Mouse (Mus musculus) mesoderm, embryonic 11.5 days (tissue): ENCODE results near the gene Stxbp3.

Experiments
- DNase-seq: peaks from one replicate; pipeline ENCODE4 v3.0.0-alpha.2; 2012; ENCODE audit warnings: low read depth, low spot score

Stxbp3 gene

GRCm38 (mm10) chr3:108797723-108798122 is 42.6 kb downstream of the Stxbp3 start:
- no peak for DNase-seq

DNA sequence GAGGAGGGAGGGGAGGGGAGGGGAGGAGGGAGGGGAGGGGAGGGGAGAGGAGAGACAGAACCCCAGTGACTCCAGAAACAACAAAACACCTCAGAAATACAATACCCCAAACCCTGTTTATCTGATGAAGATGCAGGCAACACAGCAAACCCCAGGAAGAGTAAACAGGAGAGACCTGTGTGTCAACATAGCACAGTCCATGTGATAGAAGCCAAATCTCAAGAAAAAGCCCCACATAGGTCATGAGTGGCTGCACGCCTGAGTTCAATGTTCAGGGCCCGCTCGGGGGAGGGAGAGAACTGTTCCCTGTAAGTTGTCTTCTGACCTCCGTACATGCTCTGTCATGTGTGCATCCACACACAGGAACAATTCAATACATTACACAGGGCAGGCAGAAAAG is 43.9 kb downstream of the Stxbp3 start:
- DNase-seq = no peak

DNA sequence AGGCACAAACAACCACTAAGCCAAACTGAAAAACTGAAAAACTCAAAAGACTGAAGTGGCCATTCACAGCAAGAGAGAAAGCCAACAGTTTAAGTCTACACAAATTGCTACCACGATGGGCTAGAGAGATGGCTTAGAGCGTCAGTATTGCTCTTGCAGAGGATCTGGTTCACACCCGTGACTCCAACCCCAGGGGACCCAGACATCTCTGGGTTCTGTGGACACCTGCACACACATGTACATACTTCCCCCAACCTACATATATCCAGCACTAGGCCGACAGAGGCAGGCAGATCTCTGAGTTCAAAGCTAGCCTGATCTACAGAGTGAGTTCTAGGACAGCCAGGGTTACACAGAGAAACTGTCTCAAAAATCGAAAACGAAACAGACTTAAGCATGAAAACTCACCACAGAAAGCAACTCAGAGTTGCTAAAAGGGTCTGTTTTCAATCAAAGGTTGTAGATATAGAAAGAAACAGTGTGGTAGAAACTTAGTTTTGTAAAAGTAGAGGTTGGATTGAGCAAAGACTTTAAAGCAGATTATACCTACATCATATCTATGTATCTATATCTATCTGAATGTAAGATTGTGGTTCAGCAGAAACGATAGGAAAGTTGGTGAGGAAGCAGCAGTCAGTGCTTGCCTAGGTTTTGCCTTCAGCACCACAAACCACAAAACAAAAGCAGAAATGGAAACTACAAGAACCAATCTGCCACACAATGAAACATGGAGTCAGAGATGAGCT is 44.6 kb downstream of the Stxbp3 start:
- no peak for DNase-seq

DNA sequence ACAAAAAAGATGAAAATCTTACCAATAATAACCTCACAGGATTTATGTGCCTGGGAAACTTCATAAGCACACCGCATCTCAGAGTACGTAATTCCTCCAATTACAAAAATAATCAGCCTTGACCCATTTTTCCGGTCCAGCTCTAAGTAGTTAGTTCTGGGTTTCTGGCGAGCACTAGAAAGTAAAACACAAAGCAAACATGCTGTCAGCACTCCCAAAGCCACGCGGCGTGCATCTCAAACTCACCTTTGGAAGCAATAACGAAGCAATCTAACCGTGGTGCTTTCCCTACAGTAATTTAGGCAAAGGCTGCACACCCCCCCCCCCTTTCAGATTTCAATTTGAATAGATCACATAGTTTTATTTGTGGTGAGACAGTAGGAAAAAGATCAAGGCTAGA is 45.5 kb downstream of the Stxbp3 start:
- DNase-seq = no peak

DNA sequence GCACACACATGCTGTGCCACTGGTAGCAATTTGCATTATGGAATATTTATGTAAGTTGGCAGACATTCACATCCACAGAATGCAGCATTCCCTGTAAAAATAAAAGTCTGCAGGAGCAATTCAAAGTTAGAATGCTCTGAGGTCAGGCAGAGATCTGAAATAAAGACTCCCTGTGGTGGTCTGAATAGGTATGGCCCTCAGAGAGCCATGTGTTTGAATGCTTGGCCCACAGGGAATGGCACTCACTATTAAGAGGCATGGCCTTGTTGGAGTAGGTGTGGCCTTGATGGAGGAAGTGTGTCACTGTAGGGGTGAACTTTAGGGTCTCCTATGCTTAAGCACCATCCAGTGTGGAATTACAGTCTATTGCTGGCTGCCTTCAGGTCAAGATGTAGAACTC is 47.9 kb downstream of the Stxbp3 start:
- no peak for DNase-seq

GRCm38 (mm10) chr3:108791054-108791706 is 49.1 kb downstream of the Stxbp3 start:
- no peak for DNase-seq

DNA sequence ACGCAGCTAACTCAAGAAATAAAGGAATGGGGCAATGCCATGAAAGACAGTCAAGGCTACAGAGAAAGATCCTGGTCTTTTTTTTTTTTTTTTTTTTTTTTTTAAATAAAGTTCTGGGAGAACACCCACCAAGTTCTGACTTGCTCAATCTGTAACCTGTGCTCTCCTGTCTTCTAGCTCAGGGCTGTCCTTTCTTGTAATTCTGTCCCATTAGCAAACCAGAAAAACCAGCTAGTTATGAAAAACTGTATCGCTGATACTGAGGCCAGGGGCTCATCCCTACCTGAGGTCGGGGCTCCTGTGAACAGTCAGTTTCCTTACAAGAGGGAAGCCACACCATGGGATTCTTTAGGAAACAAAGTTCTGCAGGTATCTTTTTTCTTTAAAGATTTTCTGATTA is 49.8 kb downstream of the Stxbp3 start:
- no peak for DNase-seq

DNA sequence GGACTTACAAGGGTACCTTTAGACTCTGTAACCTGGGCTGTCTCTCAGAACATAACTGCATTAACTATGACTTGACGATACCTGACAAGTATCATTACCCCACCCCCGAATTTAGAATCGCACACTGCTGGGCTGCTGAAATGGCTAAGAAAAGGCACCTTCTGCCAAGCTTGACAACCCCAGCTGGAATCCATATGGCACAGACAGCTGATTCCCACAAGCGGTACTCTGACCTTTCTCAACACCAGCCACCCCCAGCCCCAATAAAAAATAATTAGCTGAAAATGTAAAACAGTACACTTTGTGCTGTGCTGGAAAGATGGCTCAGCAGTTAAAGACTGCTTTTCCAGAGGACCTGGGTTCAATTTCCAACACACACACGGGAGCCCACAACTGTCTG is 51.0 kb downstream of the Stxbp3 start:
- no peak for DNase-seq

DNA sequence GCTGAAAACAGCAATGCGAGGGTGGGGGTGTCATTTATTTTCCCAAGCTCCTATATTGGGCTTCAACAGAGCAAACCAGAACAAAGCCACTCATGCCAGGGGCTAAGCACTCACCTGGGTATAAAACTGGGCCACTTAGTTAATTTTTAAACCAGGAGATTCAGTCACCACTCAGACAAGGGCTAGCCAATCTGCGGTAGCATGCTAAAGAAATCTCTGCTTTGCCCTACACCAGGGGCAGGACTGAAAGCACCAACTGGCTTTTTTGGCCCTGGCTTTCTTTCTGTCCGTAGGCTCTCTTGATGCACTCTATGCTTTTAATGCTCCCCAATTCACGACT is 51.9 kb downstream of the Stxbp3 start:
- DNase-seq = no peak

- no peak for DNase-seq
Measured at GRCm38 (mm10) chr3:108787754-108788454, 52.4 kb downstream of the Stxbp3 start.

DNA sequence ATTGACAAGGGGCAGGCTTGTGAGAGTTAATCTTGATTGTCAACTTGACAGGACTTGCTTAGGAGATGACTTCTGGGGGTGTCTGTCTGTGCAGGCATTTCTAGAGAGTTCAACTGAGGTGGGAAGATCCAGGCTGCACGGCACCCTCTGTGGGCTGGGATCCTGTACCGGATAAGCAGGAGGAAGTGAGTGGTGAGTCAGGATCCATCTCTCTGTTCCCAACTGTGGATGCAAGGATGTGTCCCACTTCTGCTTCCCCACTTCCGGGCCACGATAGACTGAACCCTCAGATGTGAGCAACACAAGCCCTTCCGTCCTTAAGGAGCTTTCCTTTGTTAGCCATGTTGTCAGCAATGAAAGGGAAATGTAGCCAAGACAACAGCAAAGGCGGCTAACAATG is 53.8 kb downstream of the Stxbp3 start:
- no peak for DNase-seq

- no peak for DNase-seq
Measured at GRCm38 (mm10) chr3:108782364-108782895, 57.9 kb downstream of the Stxbp3 start.

GRCm38 (mm10) chr3:108781884-108782270 is 58.4 kb downstream of the Stxbp3 start:
- DNase-seq = no peak

GRCm38 (mm10) chr3:108781238-108781883 is 59.0 kb downstream of the Stxbp3 start:
- DNase-seq = peak; percentile 39

DNA sequence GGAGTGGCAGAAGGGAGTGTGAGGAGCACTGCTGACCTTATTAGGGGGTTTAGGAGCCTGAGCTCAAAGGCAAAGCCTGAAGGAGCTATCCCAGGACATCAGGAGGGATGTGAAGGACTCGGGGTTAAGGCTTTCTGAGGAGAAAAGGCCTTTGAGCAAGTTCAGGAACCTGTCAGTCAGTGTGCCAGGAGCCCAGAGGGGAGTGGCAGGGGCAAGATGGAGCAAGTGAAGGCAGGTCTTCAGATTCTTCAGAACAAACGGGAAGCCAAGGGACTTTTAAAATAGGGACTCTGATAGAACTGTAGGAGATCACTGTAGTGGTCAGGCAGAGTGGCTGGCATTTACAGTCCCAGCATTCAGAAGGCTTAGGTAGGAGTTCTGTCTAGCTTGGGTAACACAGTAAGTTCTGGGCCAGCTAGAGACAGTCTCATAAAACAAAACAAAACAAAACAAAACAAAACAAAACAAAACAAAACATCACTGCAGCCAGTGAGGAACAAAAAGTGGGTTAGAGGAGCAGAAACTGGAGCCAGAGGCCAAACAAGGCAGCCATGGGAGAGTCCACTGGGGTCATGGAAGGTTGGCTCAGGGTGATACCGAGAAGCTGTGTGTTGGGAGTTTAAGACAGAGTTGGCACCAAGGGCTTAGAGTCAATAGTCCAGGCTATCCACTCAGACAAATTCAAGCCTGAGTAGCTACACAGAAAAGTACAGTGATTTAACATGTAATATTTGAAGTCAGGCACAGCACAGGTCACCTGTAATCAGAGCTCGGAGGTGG is 61.4 kb downstream of the Stxbp3 start:
- DNase-seq = no peak

DNA sequence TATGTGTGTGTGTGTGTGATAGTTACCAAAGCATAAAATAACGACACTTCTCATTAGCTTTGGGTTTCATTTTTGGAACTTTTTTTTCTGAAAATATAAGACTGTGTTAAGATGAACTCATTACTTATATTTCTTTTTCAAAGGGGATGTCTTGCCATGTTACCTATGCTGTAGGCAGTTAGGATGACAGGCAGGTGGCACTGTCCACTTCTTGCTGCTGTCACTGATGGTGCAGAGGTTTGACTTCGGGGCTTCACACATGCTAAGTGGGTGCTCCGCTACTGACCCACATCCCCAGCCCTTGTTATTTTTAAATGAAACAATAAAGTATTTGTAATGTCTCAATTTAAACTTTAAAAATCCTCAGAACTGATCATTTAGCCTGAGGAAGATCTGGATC is 67.5 kb downstream of the Stxbp3 start:
- DNase-seq = no peak

- DNase-seq = no peak
Measured at GRCm38 (mm10) chr3:108772211-108772610, 68.1 kb downstream of the Stxbp3 start.

DNA sequence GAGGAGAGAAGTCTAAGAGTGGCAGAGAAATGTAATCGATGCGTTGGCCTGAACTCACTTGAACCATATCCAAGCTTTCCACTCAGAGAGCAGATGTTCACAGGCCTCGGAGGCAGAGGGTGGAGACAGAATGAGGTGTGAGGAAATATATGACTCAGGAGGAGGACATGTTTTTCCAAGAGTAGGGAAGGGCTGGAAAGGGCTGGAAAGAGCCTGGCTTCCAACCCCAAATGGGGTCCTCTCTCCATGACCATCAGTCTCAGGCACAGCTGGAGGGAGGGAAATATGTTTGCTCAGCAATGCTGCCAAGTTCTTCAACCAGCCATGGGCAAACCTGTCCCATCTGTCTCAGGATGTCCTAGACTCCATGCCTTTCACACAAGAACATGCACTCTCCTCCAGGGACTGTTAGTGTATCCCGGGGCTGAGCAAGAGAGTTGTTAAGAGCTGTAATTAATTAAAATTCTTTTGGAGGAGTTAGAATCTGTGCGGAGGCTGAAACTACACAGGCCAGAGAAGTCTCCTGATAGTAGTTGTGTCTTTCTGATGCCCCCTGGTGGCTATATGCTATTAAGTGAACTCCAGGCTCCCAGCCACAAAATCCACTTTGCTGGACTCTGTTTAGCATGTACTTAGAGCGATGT is 69.5 kb downstream of the Stxbp3 start:
- DNase-seq = peak; percentile 77

- no peak for DNase-seq
Measured at GRCm38 (mm10) chr3:108769547-108769946, 70.8 kb downstream of the Stxbp3 start.

- DNase-seq = no peak
Measured at GRCm38 (mm10) chr3:108767416-108767815, 72.9 kb downstream of the Stxbp3 start.

DNA sequence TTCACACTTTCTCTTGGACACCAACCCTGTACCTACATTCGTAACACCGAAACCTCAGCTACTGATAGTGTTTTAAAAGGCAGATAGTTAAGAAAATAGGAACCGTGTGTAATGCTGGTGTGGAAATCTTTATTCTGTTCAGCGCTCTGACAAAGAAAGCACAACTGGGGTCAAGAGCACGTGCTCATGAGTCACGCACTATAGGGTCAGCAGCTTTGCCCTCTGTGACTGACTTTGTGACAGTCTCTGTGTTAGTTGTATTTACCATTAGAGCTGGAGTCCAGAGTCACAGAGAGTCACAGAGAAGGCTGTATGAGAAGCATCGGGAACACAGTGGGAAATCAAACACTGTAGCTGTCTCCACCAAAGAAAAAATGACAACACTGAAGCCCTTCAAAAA is 73.4 kb downstream of the Stxbp3 start:
- DNase-seq = no peak
